Comparison of ENCODE assay signal across 11 mouse cellular contexts in genomic region chr1:165679618-165679997, GRCm38 (mm10). TPM values are rescaled to one million over a fixed set of nuclear protein-coding genes. Genes with fewer than 3 reads are reported as not detected.
DNase-seq lines count a peak whose midpoint lies in the region; ATAC-seq and TF ChIP-seq lines count a peak whose summit lies in the region.
"Had no signal": no experiment of that assay in that cellular context is flagged by ENCODE, and none has a peak within 500 bp of the region (broad histone marks: within the 10 kb centered on the region; RNA-seq: fewer than 3 reads in every experiment).

No protein-coding gene starts in this region.

- DNase-seq in heart, adult 8-10 months (ENCODE audit: low spot score), result no peak
- DNase-seq in lung, adult 2 months, result no peak
- DNase-seq in lung, postnatal 25 days (ENCODE audit: low spot score), result no peak
- DNase-seq in embryo, embryonic 10 days (ENCODE audit: low spot score), result no peak
- DNase-seq in adipocyte (ENCODE audit: low spot score), result no peak

- peaks cover 96% of the 10 kb centered on the region for H3K4me1 ChIP-seq in heart, embryonic 12.5 days (replicated peaks)
- peaks cover 23% of the 10 kb centered on the region for H3K4me1 ChIP-seq in lung, adult 2 months (ENCODE audit: control insufficient read depth, insufficient read depth, low read length)
- H3K4me1 ChIP-seq in intestine, embryonic 15.5 days (replicated peaks), result peaks cover 7% of the 10 kb centered on the region
- H3K4me1 ChIP-seq: neural tube, embryonic 15.5 days had no signal

- peaks cover 74% of the 10 kb centered on the region for H3K79me2 ChIP-seq in macrophage (ENCODE audit: inconsistent target)

- 0 out of 2 replicates have a peak, but pooled peaks have one; percentile 13 for TF ChIP-seq CTCF in lung, adult 2 months (IDR thresholded peaks at IDR 0.05; ENCODE audit: insufficient read depth, low read length)

- H3K27me3 ChIP-seq in heart, embryonic 12.5 days (replicated peaks), result no peaks in the 10 kb centered on the region
- H3K27me3 ChIP-seq in intestine, embryonic 15.5 days (replicated peaks), result no peaks in the 10 kb centered on the region
- H3K27me3 ChIP-seq: lung, embryonic 15.5 days; neural tube, embryonic 15.5 days had no signal

- 0 out of 2 replicates have a peak overlapping the region, but pooled peaks have one; percentile 46 for H3K9ac ChIP-seq in heart, embryonic 12.5 days
- no peak overlapping the region for H3K9ac ChIP-seq in intestine, embryonic 15.5 days
- H3K9ac ChIP-seq: lung, embryonic 15.5 days; neural tube, embryonic 15.5 days had no signal

- peaks cover 31% of the 10 kb centered on the region for H3K36me3 ChIP-seq in heart, embryonic 12.5 days
- no peaks in the 10 kb centered on the region for H3K36me3 ChIP-seq in intestine, embryonic 15.5 days
- H3K36me3 ChIP-seq in macrophage (ENCODE audit: inconsistent target), result no peaks in the 10 kb centered on the region
- H3K36me3 ChIP-seq: lung, embryonic 15.5 days; neural tube, embryonic 15.5 days had no signal

- peak overlapping the region; percentile 88 for H3K27ac ChIP-seq in heart, embryonic 12.5 days (ENCODE audit: poor library complexity, severe bottlenecking)
- H3K27ac ChIP-seq in intestine, embryonic 15.5 days, result no peak overlapping the region
- H3K27ac ChIP-seq in macrophage, result peak overlapping the region; percentile 76
- H3K27ac ChIP-seq: layer of hippocampus, adult 2 months; lung, embryonic 15.5 days; neural tube, embryonic 15.5 days had no signal

- no peak overlapping the region for H3K4me3 ChIP-seq in heart, embryonic 12.5 days
- no peak overlapping the region for H3K4me3 ChIP-seq in lung, adult 2 months (replicated peaks; ENCODE audit: extremely low read depth, low read depth, low read length)
- no peak overlapping the region for H3K4me3 ChIP-seq in intestine, embryonic 15.5 days (replicated peaks)
- H3K4me3 ChIP-seq in macrophage (ENCODE audit: inconsistent target), result no peak overlapping the region
- H3K4me3 ChIP-seq: layer of hippocampus, adult 2 months; lung, embryonic 15.5 days; neural tube, embryonic 15.5 days had no signal

- peak; percentile 51 for ATAC-seq in heart, embryonic 12.5 days (ENCODE audit: insufficient number of reproducible peaks, low FRiP score)
- 0 out of 2 replicates have a peak, but pooled peaks have one; percentile 29 for ATAC-seq in intestine, embryonic 15.5 days

- 37% methylated on average over 3 of the region's 3 CpGs for WGBS in heart, embryonic 12.5 days
- WGBS in lung, adult 2 months, result 47% methylated on average over 3 of the region's 3 CpGs
- WGBS in intestine, embryonic 15.5 days, result 53% methylated on average over 3 of the region's 3 CpGs
- WGBS in macrophage (ENCODE audit: missing documents), result 76% methylated on average over 3 of the region's 3 CpGs

- H3K9me3 ChIP-seq in heart, embryonic 12.5 days (replicated peaks), result no peaks in the 10 kb centered on the region
- no peaks in the 10 kb centered on the region for H3K9me3 ChIP-seq in intestine, embryonic 15.5 days
- H3K9me3 ChIP-seq: lung, embryonic 15.5 days; neural tube, embryonic 15.5 days had no signal

- H3K4me2 ChIP-seq in heart, embryonic 12.5 days, result no peak overlapping the region
- H3K4me2 ChIP-seq in intestine, embryonic 15.5 days (replicated peaks), result no peak overlapping the region
- H3K4me2 ChIP-seq: lung, embryonic 15.5 days; neural tube, embryonic 15.5 days had no signal

- no peak for TF ChIP-seq POLR2A in lung, adult 2 months (IDR thresholded peaks at IDR 0.05; ENCODE audit: borderline replicate concordance, extremely low read depth, low read depth, low read length)

RNA-seq across cellular contexts. Expression of gene Rcsd1, which starts 29.9 kb away (rescaled TPM):
- polyA plus RNA-seq in heart, embryonic 12.5 days (2016; fragmentation: Nextera tagmentation; extraction: Ambion mirVana), result 113 and 122 TPM in 2 replicates
- total RNA-seq in heart, adult 8-10 months (2022), result 10 to 100 TPM; 64.0 to 99.3 (median 73.2) TPM
- polyA plus RNA-seq in lung, adult 2 months (2012; rRNA removed), result 33.9 and 40.9 TPM in 2 replicates
- 32.7 and 33.8 TPM in 2 replicates for polyA plus RNA-seq in intestine, embryonic 15.5 days (2015; fragmentation: Nextera tagmentation; extraction: Ambion mirVana)
- 100 to 1,000 TPM in 13 of 26 experiments, 10 to 100 TPM in 13; 33.2 to 495 (median 91.1) TPM for total RNA-seq in macrophage (2018; cell fraction: chromatin; rRNA removed)
- total RNA-seq in macrophage (2018; cell fraction: cytosol; rRNA removed), result 100 to 1,000 TPM in 2 of 26 experiments, 10 to 100 TPM in 24; 28.4 to 135 (median 32.6) TPM
- 100 to 1,000 TPM in 13 of 26 experiments, 10 to 100 TPM in 13; 41.9 to 410 (median 106) TPM for total RNA-seq in macrophage (2018; cell fraction: nucleus; rRNA removed)
- polyA plus RNA-seq in macrophage (2018), result 32.5 to 46.6 TPM (median 34.4 TPM) in 3 replicates

RNA-seq across cellular contexts. Expression of gene Mpzl1, which starts 45.3 kb away (rescaled TPM):
- 126 and 135 TPM in 2 replicates for polyA plus RNA-seq in heart, embryonic 12.5 days (2016; fragmentation: Nextera tagmentation; extraction: Ambion mirVana)
- total RNA-seq in heart, adult 8-10 months (2022), result 10 to 100 TPM; 12.3 to 13.6 (median 12.4) TPM
- 33.6 and 47.2 TPM in 2 replicates for polyA plus RNA-seq in lung, adult 2 months (2012; rRNA removed)
- 129 and 130 TPM in 2 replicates for polyA plus RNA-seq in intestine, embryonic 15.5 days (2015; fragmentation: Nextera tagmentation; extraction: Ambion mirVana)
- total RNA-seq in macrophage (2018; cell fraction: chromatin; rRNA removed), result 10 to 100 TPM in 3 of 26 experiments, 1 to 10 TPM in 23; 1.9 to 16.5 (median 4.4) TPM
- total RNA-seq in macrophage (2018; cell fraction: cytosol; rRNA removed), result 1 to 10 TPM; 1.4 to 8.4 (median 4.3) TPM
- total RNA-seq in macrophage (2018; cell fraction: nucleus; rRNA removed), result 10 to 100 TPM in 5 of 26 experiments, 1 to 10 TPM in 21; 1.9 to 15.8 (median 5.7) TPM
- polyA plus RNA-seq in macrophage (2018), result 7.1 to 11.1 TPM (median 9.0 TPM) in 3 replicates
